Mouse (Mus musculus): ENCODE data around the gene Apobec2. TPM values are rescaled to one million over a fixed set of nuclear protein-coding genes. Genes with fewer than 3 reads are reported as not detected.
"Not testable (repeated sequence)": the region's sequence is repeated elsewhere in the genome, so short reads cannot be mapped to it uniquely, and the experiment has no call there.

The Apobec2 gene
- 100 to 1,000 TPM; 411 to 558 TPM for total RNA-seq (2021)
- long read RNA-seq, experiment 1, transcript Apobec2-201 (3 exons, 1,420 nt), result major isoform, 282 of 919 reads
- long read RNA-seq, experiment 1, partial matches to known transcripts, result 12 of 919 reads
- long read RNA-seq, experiment 1, other reads (novel, unspliced or antisense), result 623 of 919 reads
- long read RNA-seq, experiment 2, transcript Apobec2-201 (3 exons, 1,420 nt), result major isoform, 224 of 794 reads
- long read RNA-seq, experiment 2, partial matches to known transcripts, result 8 of 794 reads
- long read RNA-seq, experiment 2, other reads (novel, unspliced or antisense), result 562 of 794 reads

GRCm38 (mm10) chr17:48432158-48432980, at the start of gene Apobec2:
Gene Apobec2 (minus strand): TSS chr17:48432930.
- DNase-seq (ENCODE audit: low spot score), result peak; percentile 75

- DNase-seq (ENCODE audit: low spot score), result no peak
Observed at GRCm38 (mm10) chr17:48479952-48480351, 47.2 kb upstream of the Apobec2 start.

- no peak for DNase-seq (ENCODE audit: low spot score)
Observed at GRCm38 (mm10) chr17:48475444-48475843, 42.7 kb upstream of the Apobec2 start.

- not testable (repeated sequence) for DNase-seq (ENCODE audit: low spot score)
Observed at GRCm38 (mm10) chr17:48474282-48474681, 41.6 kb upstream of the Apobec2 start.

GRCm38 (mm10) chr17:48467395-48468231, 34.9 kb upstream of the Apobec2 start:
- peak; percentile 81 for DNase-seq (ENCODE audit: low spot score)

- no peak for DNase-seq (ENCODE audit: low spot score)
Observed at GRCm38 (mm10) chr17:48466769-48467394, 34.2 kb upstream of the Apobec2 start.

- DNase-seq (ENCODE audit: low spot score), result no peak
Observed at GRCm38 (mm10) chr17:48463391-48463790, 30.7 kb upstream of the Apobec2 start.

GRCm38 (mm10) chr17:48462096-48462495, 29.4 kb upstream of the Apobec2 start:
- no peak for DNase-seq (ENCODE audit: low spot score)

GRCm38 (mm10) chr17:48457971-48458653, 25.4 kb upstream of the Apobec2 start:
- no peak for DNase-seq (ENCODE audit: low spot score)

- DNase-seq (ENCODE audit: low spot score), result no peak
Observed at GRCm38 (mm10) chr17:48455955-48456354, 23.2 kb upstream of the Apobec2 start.

GRCm38 (mm10) chr17:48454688-48455087, 22.0 kb upstream of the Apobec2 start, which contains the start of gene Unc5cl:
Gene Unc5cl (plus strand): TSS chr17:48454901.
- DNase-seq (ENCODE audit: low spot score), result no peak

- DNase-seq (ENCODE audit: low spot score), result no peak
Observed at GRCm38 (mm10) chr17:48454190-48454589, 21.5 kb upstream of the Apobec2 start.

- no peak for DNase-seq (ENCODE audit: low spot score)
Observed at GRCm38 (mm10) chr17:48453489-48453888, 20.8 kb upstream of the Apobec2 start.

GRCm38 (mm10) chr17:48451753-48452444, 19.2 kb upstream of the Apobec2 start:
- DNase-seq (ENCODE audit: low spot score), result no peak

GRCm38 (mm10) chr17:48451353-48451675, 18.6 kb upstream of the Apobec2 start, which contains the start of gene Tspo2:
Gene Tspo2 (minus strand): TSS chr17:48451522.
- DNase-seq (ENCODE audit: low spot score), result no peak

GRCm38 (mm10) chr17:48450666-48451352, 18.1 kb upstream of the Apobec2 start:
- no peak for DNase-seq (ENCODE audit: low spot score)

GRCm38 (mm10) chr17:48447675-48448074, 14.9 kb upstream of the Apobec2 start:
- no peak for DNase-seq (ENCODE audit: low spot score)

- DNase-seq (ENCODE audit: low spot score), result no peak
Observed at GRCm38 (mm10) chr17:48443542-48444145, 10.9 kb upstream of the Apobec2 start.

Measured in gastrocnemius, adult 18-20 months (tissue).